Mouse (Mus musculus): ENCODE data around the gene Ociad1. TPM values are rescaled to one million over a fixed set of nuclear protein-coding genes. Genes with fewer than 3 reads are reported as not detected.

The Ociad1 gene
- polyA plus RNA-seq, 1 experiment: 34.2 TPM

DNA sequence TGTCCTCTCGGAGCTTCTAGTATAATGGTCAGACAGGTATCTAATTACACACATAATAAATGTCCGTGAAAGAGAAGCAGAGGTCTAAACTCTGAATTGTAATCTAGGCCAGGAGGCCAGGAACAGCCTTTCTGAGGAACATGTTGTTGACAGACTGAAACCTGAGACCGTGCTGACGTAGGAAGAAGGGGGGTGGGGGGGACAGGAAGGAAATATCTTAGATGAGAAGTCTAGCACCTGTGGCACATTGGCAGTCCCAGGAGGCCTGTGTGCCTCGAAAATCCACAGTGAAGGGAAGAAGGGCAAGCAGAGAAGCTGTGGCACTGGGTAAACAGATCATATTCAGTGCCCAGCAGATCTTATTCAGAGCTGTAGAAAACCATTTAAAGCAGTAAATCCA, 27.1 kb upstream of the Ociad1 start:
- H3K4me3 ChIP-seq (ENCODE audit: extremely low read depth, insufficient read depth, insufficient read length): no peak overlapping the region
- 33% methylated on average over 5 of the region's 5 CpGs for WGBS
- TF ChIP-seq CTCF (IDR thresholded peaks at IDR 0.05; ENCODE audit: extremely low read depth, insufficient read depth, insufficient read length, insufficient replicate concordance): no peak
- TF ChIP-seq POLR2A (IDR thresholded peaks at IDR 0.05; ENCODE audit: low read depth, low read length): no peak
- H3K36me3 ChIP-seq (ENCODE audit: control insufficient read depth, insufficient read depth, low read length): no peaks in the 10 kb centered on the region
- peak; percentile 62 to 83 for DNase-seq (ENCODE audit: low read depth in 1 of 2, low spot score in 2 of 2)
- no peaks in the 10 kb centered on the region for H3K4me1 ChIP-seq (ENCODE audit: control insufficient read depth, insufficient read depth, insufficient read length)
- H3K27ac ChIP-seq (ENCODE audit: insufficient read depth, low read length): peak overlapping the region; percentile 40
- no peaks in the 10 kb centered on the region for H3K27me3 ChIP-seq (ENCODE audit: control insufficient read depth, insufficient read depth, low read length)

DNA sequence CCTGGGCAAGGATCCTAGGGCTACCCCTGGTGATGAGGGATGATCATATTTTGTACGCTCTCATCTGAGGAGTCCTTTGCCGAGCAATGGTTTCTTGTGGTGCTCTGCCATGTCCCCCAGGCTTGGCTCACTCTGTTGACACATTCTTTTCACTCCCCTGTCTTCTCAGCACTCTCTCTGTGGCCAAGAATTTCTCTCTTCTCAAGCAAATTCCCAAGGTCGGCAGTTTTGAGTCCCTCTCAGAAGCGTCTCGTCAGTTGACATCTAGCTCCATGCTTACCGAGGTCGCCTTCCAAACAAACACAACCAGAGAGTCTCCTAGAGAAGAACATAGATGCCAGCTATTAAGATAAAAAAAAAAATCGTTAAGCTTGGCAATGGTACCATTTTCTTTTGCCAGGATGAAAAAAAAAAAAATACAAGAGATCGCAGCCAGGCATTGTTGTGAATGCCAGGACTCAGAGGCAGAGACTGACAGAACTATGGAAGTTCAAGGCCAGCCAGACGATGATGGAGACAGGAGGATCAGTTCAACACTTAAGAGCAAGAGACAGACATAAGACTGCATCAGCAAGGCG, 23.9 kb upstream of the Ociad1 start:
- no peak for DNase-seq (ENCODE audit: low read depth in 1 of 2, low spot score in 2 of 2)
- TF ChIP-seq POLR2A (IDR thresholded peaks at IDR 0.05; ENCODE audit: low read depth, low read length): no peak
- no peak for TF ChIP-seq CTCF (IDR thresholded peaks at IDR 0.05; ENCODE audit: extremely low read depth, insufficient read depth, insufficient read length, insufficient replicate concordance)
- Histone ChIP-seq H3K27me3 (ENCODE audit: control insufficient read depth, insufficient read depth, low read length) (no peaks in the 10 kb centered on the region), H3K36me3 (ENCODE audit: control insufficient read depth, insufficient read depth, low read length) (no peaks in the 10 kb centered on the region), H3K4me1 (ENCODE audit: control insufficient read depth, insufficient read depth, insufficient read length) (no peaks in the 10 kb centered on the region), H3K4me3 (ENCODE audit: extremely low read depth, insufficient read depth, insufficient read length) (no peak overlapping the region), H3K27ac (ENCODE audit: insufficient read depth, low read length) (no peak overlapping the region)
- 88% methylated on average over 11 of the region's 11 CpGs for WGBS

DNA sequence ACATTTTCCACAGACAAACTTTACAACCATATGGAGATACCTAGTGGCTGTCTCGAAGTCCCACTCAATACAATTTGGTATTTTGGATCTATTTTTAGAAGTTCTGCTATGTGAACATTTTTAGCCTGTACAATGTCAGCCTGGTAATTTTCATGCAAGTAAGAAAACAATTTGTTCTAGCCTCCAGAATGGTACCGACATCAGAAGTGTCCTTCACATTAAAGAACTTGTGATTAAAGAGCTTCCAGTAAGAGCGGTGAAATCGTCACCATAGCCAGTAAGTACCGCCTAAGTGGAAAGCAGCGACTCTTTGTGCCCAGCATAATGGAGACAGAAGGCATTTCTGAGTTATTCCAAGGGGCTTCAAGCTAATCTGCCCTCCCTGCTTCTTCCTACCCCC, 22.0 kb upstream of the Ociad1 start:
- no peak for DNase-seq (ENCODE audit: low read depth in 1 of 2, low spot score in 2 of 2)
- 76% methylated on average over 6 of the region's 6 CpGs for WGBS
- H3K27ac ChIP-seq (ENCODE audit: insufficient read depth, low read length): no peak overlapping the region
- H3K4me3 ChIP-seq (ENCODE audit: extremely low read depth, insufficient read depth, insufficient read length): no peak overlapping the region
- H3K27me3 ChIP-seq (ENCODE audit: control insufficient read depth, insufficient read depth, low read length): no peaks in the 10 kb centered on the region
- TF ChIP-seq CTCF (IDR thresholded peaks at IDR 0.05; ENCODE audit: extremely low read depth, insufficient read depth, insufficient read length, insufficient replicate concordance): no peak
- no peak for TF ChIP-seq POLR2A (IDR thresholded peaks at IDR 0.05; ENCODE audit: low read depth, low read length)
- H3K36me3 ChIP-seq (ENCODE audit: control insufficient read depth, insufficient read depth, low read length): no peaks in the 10 kb centered on the region
- no peaks in the 10 kb centered on the region for H3K4me1 ChIP-seq (ENCODE audit: control insufficient read depth, insufficient read depth, insufficient read length)

DNA sequence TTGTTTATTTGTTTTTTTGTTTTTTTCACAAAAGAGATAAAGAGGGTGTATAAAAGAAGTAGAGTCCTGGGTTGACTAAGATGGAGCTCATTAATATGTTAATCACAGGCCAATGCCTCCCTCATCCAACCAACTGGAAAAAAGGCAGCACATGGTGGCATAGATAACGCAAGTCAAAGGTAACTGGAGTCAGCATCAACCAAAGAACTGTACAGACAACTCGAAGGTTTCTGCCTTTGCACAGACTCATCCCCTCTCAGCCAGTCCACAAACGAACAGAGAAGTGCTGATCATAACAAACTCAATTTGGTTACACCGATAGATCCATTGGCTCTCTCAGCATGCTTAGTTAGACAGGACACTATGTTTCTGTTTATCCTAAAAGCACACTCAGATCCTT, 19.4 kb upstream of the Ociad1 start:
- Histone ChIP-seq H3K4me1 (ENCODE audit: control insufficient read depth, insufficient read depth, insufficient read length) (no peaks in the 10 kb centered on the region), H3K27ac (ENCODE audit: insufficient read depth, low read length) (no peak overlapping the region), H3K4me3 (ENCODE audit: extremely low read depth, insufficient read depth, insufficient read length) (no peak overlapping the region), H3K36me3 (ENCODE audit: control insufficient read depth, insufficient read depth, low read length) (no peaks in the 10 kb centered on the region), H3K27me3 (ENCODE audit: control insufficient read depth, insufficient read depth, low read length) (no peaks in the 10 kb centered on the region)
- TF ChIP-seq CTCF (IDR thresholded peaks at IDR 0.05; ENCODE audit: extremely low read depth, insufficient read depth, insufficient read length, insufficient replicate concordance) (no peak), POLR2A (IDR thresholded peaks at IDR 0.05; ENCODE audit: low read depth, low read length) (no peak)
- no peak for DNase-seq (ENCODE audit: low read depth in 1 of 2, low spot score in 2 of 2)
- 83% methylated on average over 4 of the region's 4 CpGs for WGBS

DNA sequence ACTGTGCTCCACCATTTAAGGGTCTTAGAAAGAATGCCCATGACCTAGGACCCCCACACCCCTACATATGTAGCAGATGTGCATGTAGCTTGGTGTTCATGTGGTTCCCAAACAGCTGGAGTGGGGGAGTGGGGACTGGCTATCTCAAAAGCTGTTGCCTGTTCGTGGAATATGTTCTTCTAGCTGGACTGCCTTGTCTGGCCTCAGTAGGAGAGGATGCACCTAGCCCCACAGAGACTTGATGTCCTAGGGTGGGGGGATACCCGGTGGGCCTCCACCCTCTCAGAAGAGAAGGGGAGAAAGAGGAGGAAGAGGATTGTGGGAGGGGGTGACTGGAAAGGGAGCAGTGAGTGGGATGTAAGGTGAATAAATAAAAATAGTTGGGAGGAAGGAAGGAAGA, 17.6 kb upstream of the Ociad1 start:
- WGBS: 81% methylated on average over 2 of the region's 2 CpGs
- no peaks in the 10 kb centered on the region for H3K4me1 ChIP-seq (ENCODE audit: control insufficient read depth, insufficient read depth, insufficient read length)
- no peak overlapping the region for H3K4me3 ChIP-seq (ENCODE audit: extremely low read depth, insufficient read depth, insufficient read length)
- H3K36me3 ChIP-seq (ENCODE audit: control insufficient read depth, insufficient read depth, low read length): no peaks in the 10 kb centered on the region
- H3K27me3 ChIP-seq (ENCODE audit: control insufficient read depth, insufficient read depth, low read length): no peaks in the 10 kb centered on the region
- no peak overlapping the region for H3K27ac ChIP-seq (ENCODE audit: insufficient read depth, low read length)
- DNase-seq (ENCODE audit: low read depth in 1 of 2, low spot score in 2 of 2): no peak
- no peak for TF ChIP-seq POLR2A (IDR thresholded peaks at IDR 0.05; ENCODE audit: low read depth, low read length)
- TF ChIP-seq CTCF (IDR thresholded peaks at IDR 0.05; ENCODE audit: extremely low read depth, insufficient read depth, insufficient read length, insufficient replicate concordance): no peak

DNA sequence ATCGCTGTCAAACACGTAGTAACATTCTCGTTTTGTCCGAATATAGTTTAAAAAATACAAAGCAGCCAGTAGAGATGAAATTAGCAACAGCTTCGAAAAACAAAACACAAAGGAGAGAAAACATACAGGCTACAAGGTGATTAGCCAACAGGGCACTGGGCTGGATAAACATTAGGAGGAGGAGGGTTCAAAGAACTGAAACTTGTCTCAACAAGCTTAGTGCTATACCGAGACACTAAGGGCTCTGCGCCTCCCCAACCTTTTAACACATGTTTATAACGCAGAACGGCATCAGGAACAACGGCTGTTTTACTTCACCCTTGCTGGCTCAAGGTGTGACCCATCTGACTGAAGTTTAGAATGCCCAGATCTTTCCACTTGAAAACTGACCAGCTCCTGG, 13.4 kb upstream of the Ociad1 start:
- TF ChIP-seq POLR2A (IDR thresholded peaks at IDR 0.05; ENCODE audit: low read depth, low read length): no peak
- no peak for TF ChIP-seq CTCF (IDR thresholded peaks at IDR 0.05; ENCODE audit: extremely low read depth, insufficient read depth, insufficient read length, insufficient replicate concordance)
- Histone ChIP-seq H3K27me3 (ENCODE audit: control insufficient read depth, insufficient read depth, low read length) (no peaks in the 10 kb centered on the region), H3K4me1 (ENCODE audit: control insufficient read depth, insufficient read depth, insufficient read length) (no peaks in the 10 kb centered on the region), H3K36me3 (ENCODE audit: control insufficient read depth, insufficient read depth, low read length) (no peaks in the 10 kb centered on the region), H3K4me3 (ENCODE audit: extremely low read depth, insufficient read depth, insufficient read length) (no peak overlapping the region), H3K27ac (ENCODE audit: insufficient read depth, low read length) (peak overlapping the region; percentile 32; the same call in 1 of the 2 replicates)
- no peak for DNase-seq (ENCODE audit: low read depth in 1 of 2, low spot score in 2 of 2)
- WGBS: 94% methylated on average over 10 of the region's 10 CpGs

DNA sequence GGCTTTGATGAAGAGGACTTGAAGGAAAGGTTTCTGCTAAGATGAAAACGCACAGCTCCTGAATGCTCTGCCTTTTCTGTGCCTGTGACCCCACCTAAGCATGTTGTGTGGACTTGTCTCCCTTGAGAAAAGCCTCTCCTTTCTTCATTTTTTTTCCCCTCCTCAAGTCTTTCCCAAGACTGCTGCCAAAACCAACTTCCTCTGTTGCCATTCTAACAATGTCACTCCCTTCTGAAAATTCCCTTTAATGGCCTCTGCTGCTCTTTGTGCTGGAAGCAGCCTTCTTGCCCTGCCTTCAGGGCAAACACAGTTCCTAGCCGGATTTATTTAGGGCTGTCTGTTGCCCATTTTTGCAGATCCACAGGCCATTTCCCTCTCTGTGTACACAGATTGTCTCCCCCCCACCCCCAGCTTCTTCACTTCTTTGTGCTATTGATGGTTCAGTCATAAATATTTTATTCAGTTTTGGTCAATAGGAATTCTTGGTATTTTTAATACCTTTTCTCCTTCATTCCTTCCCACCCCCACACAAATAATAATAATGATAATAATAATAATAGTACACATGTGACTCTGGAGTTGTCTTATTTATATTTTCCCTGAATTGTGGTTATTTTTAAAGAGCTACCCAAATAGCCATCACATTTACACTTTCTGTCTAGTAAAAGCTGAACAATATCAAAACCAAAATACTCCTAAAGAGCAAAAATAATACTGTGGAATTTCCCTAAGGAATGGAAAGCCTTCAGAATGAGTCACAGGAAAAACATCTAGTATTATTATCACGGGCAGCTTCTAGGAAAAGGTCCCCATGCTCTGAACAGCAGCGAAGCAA, 12.6 kb upstream of the Ociad1 start:
- WGBS: 86% methylated on average over 4 of the region's 4 CpGs
- DNase-seq (ENCODE audit: low read depth in 1 of 2, low spot score in 2 of 2): no peak

More for the DNA sequence above, 12.6 kb upstream of the Ociad1 start:
- no peak for TF ChIP-seq CTCF (IDR thresholded peaks at IDR 0.05; ENCODE audit: extremely low read depth, insufficient read depth, insufficient read length, insufficient replicate concordance)
- TF ChIP-seq POLR2A (IDR thresholded peaks at IDR 0.05; ENCODE audit: low read depth, low read length): no peak
- Histone ChIP-seq H3K4me1 (ENCODE audit: control insufficient read depth, insufficient read depth, insufficient read length) (no peaks in the 10 kb centered on the region), H3K36me3 (ENCODE audit: control insufficient read depth, insufficient read depth, low read length) (no peaks in the 10 kb centered on the region), H3K27me3 (ENCODE audit: control insufficient read depth, insufficient read depth, low read length) (no peaks in the 10 kb centered on the region), H3K27ac (ENCODE audit: insufficient read depth, low read length) (peak overlapping the region; percentile 35; the same call in 1 of the 2 replicates), H3K4me3 (ENCODE audit: extremely low read depth, insufficient read depth, insufficient read length) (no peak overlapping the region)
